Mouse (Mus musculus) small intestine, adult 2 months (tissue): ENCODE measurements around the gene Slc24a4.

Source experiments
- CTCF ChIP-seq: fragments of 200-500 bp; IDR thresholded peaks from 2 replicates; pipeline ENCODE4 v1.5.1; 2012; ENCODE audit warnings: low read depth, mild to moderate bottlenecking, control low read depth, inconsistent platforms, low read length, moderate library complexity, mixed read lengths; ENCODE audit not compliant: insufficient replicate concordance, insufficient read length; ENCODE audit errors: extremely low read depth
- POLR2A ChIP-seq: fragments of 200-500 bp; IDR thresholded peaks from 2 replicates; pipeline ENCODE4 v1.6.1; 2012; ENCODE audit warnings: low read depth, mild to moderate bottlenecking, control low read depth, inconsistent platforms, low read length, moderate library complexity

DNA sequence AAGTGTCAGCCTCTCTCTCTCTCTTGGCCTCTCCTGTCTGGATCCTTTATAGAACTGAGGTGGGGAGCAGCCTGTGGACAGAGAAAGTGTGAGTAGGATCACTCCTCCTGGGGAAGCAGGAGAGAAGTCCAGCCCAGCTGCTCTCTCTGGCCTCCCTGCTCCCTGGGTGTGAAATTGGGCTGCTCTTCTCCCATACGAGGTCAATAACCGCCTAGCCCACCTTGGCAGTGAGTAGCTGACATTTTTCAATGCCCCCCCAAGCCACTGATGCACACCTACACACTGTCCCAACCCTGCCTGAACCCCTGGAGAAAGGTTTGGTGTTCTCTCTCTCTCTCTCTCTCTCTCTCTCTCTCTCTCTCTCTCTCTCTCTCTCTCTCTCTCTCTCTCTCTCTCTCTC is 140.6 kb downstream of the Slc24a4 start:
- TF ChIP-seq CTCF (no peak), POLR2A (no peak)
